Mouse (Mus musculus) megakaryocyte-erythroid progenitor cell, adult 5 weeks (primary cell): Measurements from ENCODE around the gene Zc3hc1. TPM values are rescaled to one million over a fixed set of nuclear protein-coding genes. Genes with fewer than 3 reads are reported as not detected.

Source experiments
- polyA plus RNA-seq: library from polyadenylated mRNA; stranded (reverse); fragments of >175 nt; gene quantifications from 2 replicates; pipeline ENCODE4 v1.2.3, GENCODE M21; 2012

The Zc3hc1 gene
- 69.3 and 81.0 TPM in 2 replicates for polyA plus RNA-seq

GRCm38 (mm10) chr6:30390714-30391697, at the start of gene Zc3hc1:
Gene Zc3hc1 (minus strand): TSS chr6:30391028.

DNA sequence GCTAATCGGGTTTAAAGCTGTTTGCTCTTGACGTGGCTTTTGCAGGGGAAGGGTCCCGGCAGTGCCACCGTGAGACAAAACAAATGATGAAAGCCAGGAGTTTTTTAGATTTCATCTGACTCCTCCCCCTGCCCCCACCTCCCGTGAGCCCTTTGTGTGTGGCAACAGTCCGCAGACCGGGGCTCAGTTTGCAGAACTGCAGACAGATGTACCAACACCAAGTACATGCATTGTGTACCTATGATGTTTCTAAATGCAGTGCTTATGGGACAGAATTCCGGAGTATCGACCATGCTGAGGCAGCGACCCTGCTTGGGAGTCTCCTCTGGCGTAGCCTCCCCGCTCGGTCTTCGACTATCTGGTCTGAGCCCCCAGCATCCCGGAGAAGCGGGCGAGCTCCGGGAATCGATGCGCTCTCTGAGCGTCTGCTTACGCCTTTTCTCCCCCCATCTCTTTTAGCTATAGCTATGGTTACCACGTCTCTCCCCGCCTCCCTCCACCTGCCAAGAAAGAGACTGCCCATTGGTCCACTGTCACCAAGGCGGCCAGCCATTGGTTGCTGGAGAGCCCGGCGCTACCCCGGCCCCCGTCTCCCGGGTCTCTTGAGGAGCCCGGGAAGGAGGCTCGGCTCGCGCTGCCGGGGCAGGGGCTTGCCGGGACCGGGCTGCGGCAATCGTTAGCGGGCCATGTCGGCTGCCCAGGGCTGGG, 10.6 kb upstream of the Zc3hc1 start, which contains the start of gene Klhdc10:
Klhdc10 (plus strand) TSS at position 561 of the 708 bp plus-strand sequence.

Other genes with a start within 250 kb of the Zc3hc1 start
- gene Ube2h, start 86.5 kb downstream of the Zc3hc1 start, polyA plus RNA-seq = 21.8 and 30.2 TPM in 2 replicates
- gene Klhdc10, start 10.8 kb upstream of the Zc3hc1 start, polyA plus RNA-seq = 15.1 and 15.6 TPM in 2 replicates
- 2.4 and 3.0 TPM in 2 replicates for gene Tmem209, start 118.8 kb upstream of the Zc3hc1 start, polyA plus RNA-seq
- gene Ssmem1, start 118.8 kb upstream of the Zc3hc1 start, polyA plus RNA-seq = not detected in 2 replicates
- 0.04 and 0.05 TPM in 2 replicates for gene Cpa2, start 150.6 kb upstream of the Zc3hc1 start, polyA plus RNA-seq
- not detected in 2 replicates for gene Cpa4, start 177.3 kb upstream of the Zc3hc1 start, polyA plus RNA-seq
- gene Cpa5, start 220.0 kb upstream of the Zc3hc1 start, polyA plus RNA-seq = not detected in 2 replicates
- gene Cpa1, start 248.2 kb upstream of the Zc3hc1 start, polyA plus RNA-seq = not detected in 2 replicates